ENCODE assay signal across 15 mouse cellular contexts in the genomic region with DNA sequence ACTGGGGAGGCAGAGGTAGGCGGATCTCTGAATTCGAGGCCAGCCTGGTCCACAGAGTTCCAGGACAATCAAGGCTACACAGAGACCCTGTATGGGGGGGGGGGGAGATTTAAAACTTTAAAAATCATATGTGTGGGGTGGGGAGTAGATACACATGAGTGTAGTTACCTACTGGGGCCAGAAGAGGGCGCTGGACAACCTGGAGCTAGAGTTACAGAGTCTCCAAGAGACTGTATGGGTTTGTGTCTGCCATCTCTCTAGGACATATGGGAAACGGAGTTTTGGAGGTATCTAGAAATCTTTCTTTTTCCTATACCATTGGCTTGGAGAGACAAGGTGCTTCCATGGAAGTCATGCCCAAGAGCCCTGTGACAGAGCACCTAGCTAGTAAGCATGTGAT. TPM values are rescaled to one million over a fixed set of nuclear protein-coding genes. Genes with fewer than 3 reads are reported as not detected.
DNase-seq lines count a peak whose midpoint lies in the region; ATAC-seq and TF ChIP-seq lines count a peak whose summit lies in the region.
"Had no signal": no experiment of that assay in that cellular context is flagged by ENCODE, and none has a peak within 500 bp of the region (broad histone marks: within the 10 kb centered on the region; RNA-seq: fewer than 3 reads in every experiment).

No protein-coding gene starts in this region.

- no peak overlapping the region for H3K4me2 ChIP-seq in liver, embryonic 11.5 days
- H3K4me2 ChIP-seq in stomach, postnatal 0 days (replicated peaks; ENCODE audit: low read depth): no peak overlapping the region

- TF ChIP-seq CTCF in liver, adult 2 months (IDR thresholded peaks at IDR 0.05; ENCODE audit: low read depth, low read length): peak; percentile 37; the same call in 1 of the 2 replicates
- TF ChIP-seq CTCF in stomach, postnatal 0 days (IDR thresholded peaks at IDR 0.05; ENCODE audit: low read depth): peak; percentile 71

- no peaks in the 10 kb centered on the region for H3K27me3 ChIP-seq in liver, adult 2 months (ENCODE audit: control insufficient read depth, insufficient read depth, low read length)
- H3K27me3 ChIP-seq in liver, embryonic 11.5 days (replicated peaks; ENCODE audit: control insufficient read depth, insufficient read depth, low read length): peaks cover 14% of the 10 kb centered on the region
- H3K27me3 ChIP-seq in stomach, postnatal 0 days (ENCODE audit: control insufficient read depth, insufficient read depth, low read length): no peaks in the 10 kb centered on the region
- H3K27me3 ChIP-seq: heart, embryonic 15.5 days; limb, embryonic 13.5 days; neural tube, embryonic 12.5 days had no signal

- DNase-seq in adrenal gland, postnatal 14 days: peak; percentile 53
- DNase-seq in adrenal gland, postnatal 10 days: no peak
- DNase-seq in liver, adult 2 months (ENCODE audit: extremely low read depth, low read depth, low spot score): no peak
- no peak for DNase-seq in liver, embryonic 11.5 days (ENCODE audit: low spot score)
- no peak for DNase-seq in ES-E14 (ENCODE audit: low read depth, low spot score)
- no peak for DNase-seq in stomach, postnatal 0 days (ENCODE audit: low spot score)
- no peak for DNase-seq in cerebellum, adult 11-12 months
- DNase-seq in cerebellum, adult 18-20 months: no peak
- DNase-seq: cerebellum, adult 9-10 months; kidney, adult 11 months had no signal

- H3K4me3 ChIP-seq in liver, adult 2 months (ENCODE audit: insufficient read depth, low read depth, low read length): no peak overlapping the region
- H3K4me3 ChIP-seq in liver, embryonic 11.5 days (ENCODE audit: low read depth, low read length): no peak overlapping the region
- no peak overlapping the region for H3K4me3 ChIP-seq in ES-E14 (ENCODE audit: insufficient read depth in 1 of 2, low read depth in 1 of 2, low read length in 2 of 2, poor library complexity in 1 of 2, severe bottlenecking in 1 of 2)
- no peak overlapping the region for H3K4me3 ChIP-seq in stomach, postnatal 0 days (ENCODE audit: low read depth, low read length)
- H3K4me3 ChIP-seq: heart, embryonic 15.5 days; limb, embryonic 13.5 days; neural tube, embryonic 12.5 days had no signal

- TF ChIP-seq POLR2A in liver, adult 2 months (IDR thresholded peaks at IDR 0.05; ENCODE audit: extremely low read depth, insufficient read depth, low read length): no peak

- H3K9ac ChIP-seq in liver, adult 2 months (ENCODE audit: low read depth, low read length): no peak overlapping the region
- no peak overlapping the region for H3K9ac ChIP-seq in liver, embryonic 11.5 days (ENCODE audit: low read depth, low read length)
- H3K9ac ChIP-seq in ES-E14 (ENCODE audit: insufficient read depth, low read depth, low read length, poor library complexity, severe bottlenecking): no peak overlapping the region
- no peak overlapping the region for H3K9ac ChIP-seq in stomach, postnatal 0 days (ENCODE audit: low read length)
- H3K9ac ChIP-seq: heart, embryonic 15.5 days; limb, embryonic 13.5 days; neural tube, embryonic 12.5 days had no signal

- no peak for TF ChIP-seq EP300 in stomach, postnatal 0 days (optimal IDR thresholded peaks at IDR 0.05)

- H3K36me3 ChIP-seq in liver, adult 2 months (ENCODE audit: control insufficient read depth, insufficient read depth, low read length): no peaks in the 10 kb centered on the region
- no peaks in the 10 kb centered on the region for H3K36me3 ChIP-seq in liver, embryonic 11.5 days (ENCODE audit: control insufficient read depth, insufficient read depth, low read length)
- no peaks in the 10 kb centered on the region for H3K36me3 ChIP-seq in ES-E14 (ENCODE audit: control insufficient read depth, insufficient read depth, low read length, poor library complexity, severe bottlenecking)
- H3K36me3 ChIP-seq in stomach, postnatal 0 days (ENCODE audit: control insufficient read depth, insufficient read depth, low read length): no peaks in the 10 kb centered on the region
- H3K36me3 ChIP-seq: heart, embryonic 15.5 days; limb, embryonic 13.5 days; neural tube, embryonic 12.5 days had no signal

- no peak for ATAC-seq in liver, embryonic 11.5 days (replicated peaks; ENCODE audit: low FRiP score)
- ATAC-seq in stomach, postnatal 0 days (ENCODE audit: low FRiP score, low TSS enrichment): no peak

- no peaks in the 10 kb centered on the region for H3K79me2 ChIP-seq in liver, adult 2 months (ENCODE audit: control insufficient read depth, insufficient read depth, low read length)

- WGBS in liver, adult 2 months: 60% methylated on average over 4 of the region's 4 CpGs
- 49% methylated on average over 4 of the region's 4 CpGs for WGBS in liver, embryonic 11.5 days
- WGBS in stomach, postnatal 0 days: 63% methylated on average over 4 of the region's 4 CpGs

- in situ Hi-C loops in ES-E14 (cut with MboI; ENCODE audit: low sequenced_read_pairs in 2 of 2, unreplicated experiment in 2 of 2): loop anchor here in 1 of 2 experiments (5.0 to 25.0 kb wide), 2 partner anchors 208 to 363 kb away; a partner anchor contains a TSS

- peaks cover 29% of the 10 kb centered on the region for H3K4me1 ChIP-seq in liver, adult 2 months (ENCODE audit: control insufficient read depth, insufficient read depth, low read length)
- peaks cover 44% of the 10 kb centered on the region for H3K4me1 ChIP-seq in liver, embryonic 11.5 days (replicated peaks; ENCODE audit: control insufficient read depth, insufficient read depth, low read length)
- H3K4me1 ChIP-seq in ES-E14 (ENCODE audit: control insufficient read depth in 2 of 2, insufficient read depth in 2 of 2, low read length in 2 of 2, poor library complexity in 1 of 2): peaks cover 12 to 31% of the 10 kb centered on the region in 2 experiments
- 0 out of 2 replicates have a peak, but pooled peaks cover 5% of the 10 kb centered on the region for H3K4me1 ChIP-seq in stomach, postnatal 0 days (replicated peaks; ENCODE audit: control insufficient read depth, insufficient read depth)

- H3K9me3 ChIP-seq in liver, embryonic 11.5 days (ENCODE audit: control insufficient read depth, low read length): no peaks in the 10 kb centered on the region
- H3K9me3 ChIP-seq in ES-E14 (ENCODE audit: control insufficient read depth, insufficient read depth, low read depth, low read length): no peaks in the 10 kb centered on the region
- H3K9me3 ChIP-seq in stomach, postnatal 0 days (ENCODE audit: control insufficient read depth, low read length): no peaks in the 10 kb centered on the region
- H3K9me3 ChIP-seq: heart, embryonic 15.5 days; limb, embryonic 13.5 days; megakaryocyte, embryonic 14.5 days; neural tube, embryonic 12.5 days had no signal

- H3K27ac ChIP-seq in liver, adult 2 months (replicated peaks; ENCODE audit: insufficient read depth, low read depth, low read length): no peak overlapping the region
- no peak overlapping the region for H3K27ac ChIP-seq in liver, embryonic 11.5 days (ENCODE audit: low read depth, low read length)
- H3K27ac ChIP-seq in ES-E14 (ENCODE audit: insufficient read depth, low read depth, low read length, poor library complexity, severe bottlenecking): no peak overlapping the region
- no peak overlapping the region for H3K27ac ChIP-seq in stomach, postnatal 0 days (replicated peaks)
- H3K27ac ChIP-seq: limb, embryonic 13.5 days; neural tube, embryonic 12.5 days had no signal

TF ChIP-seq in ES-E14, 5 proteins besides CTCF, POLR2A, EP300 and RAD21:
- TF ChIP-seq MAFK (IDR thresholded peaks at IDR 0.05; ENCODE audit: insufficient read depth, low read depth, low read length): no peak
- TF ChIP-seq HCFC1 (IDR thresholded peaks at IDR 0.05; ENCODE audit: borderline replicate concordance, insufficient read depth, low read length): peak; percentile 35; the same call in 1 of the 2 replicates
- no peak for TF ChIP-seq ZNF384 (IDR thresholded peaks at IDR 0.05; ENCODE audit: low read depth, low read length)
TF ChIP-seq in ES-E14: peak in this region for 1.

RNA-seq across cellular contexts. Expression of a gene that starts 1.1 kb away (rescaled TPM):
- 11.5 and 12.3 TPM in 2 replicates for total RNA-seq in adrenal gland, postnatal 14 days (2021)
- 10 to 100 TPM in 1 of 2 experiments, 1 to 10 TPM in 1; 9.5 to 17.3 TPM for total RNA-seq in adrenal gland, postnatal 10 days (2021)
- total RNA-seq in liver, adult 2 months (2014; rRNA removed): 6.1 and 7.4 TPM in 2 replicates
- 10.0 and 11.4 TPM in 2 replicates for polyA plus RNA-seq in liver, adult 2 months (2012; rRNA removed)
- 1.5 and 1.7 TPM in 2 replicates for polyA plus RNA-seq in liver, embryonic 11.5 days (2014; fragmentation: Nextera tagmentation; extraction: Ambion mirVana)
- total RNA-seq in ES-E14 (2012; rRNA removed): 1.2 and 3.1 TPM in 2 replicates
- polyA plus RNA-seq in stomach, postnatal 0 days (2015; fragmentation: Nextera tagmentation; extraction: Ambion mirVana): 5.7 and 6.5 TPM in 2 replicates

RNA-seq across cellular contexts. Expression of a gene that starts 13.9 kb away (rescaled TPM):
- total RNA-seq in adrenal gland, postnatal 14 days (2021): not detected in 2 replicates
- not detected for total RNA-seq in adrenal gland, postnatal 10 days (2021)
- total RNA-seq in liver, adult 2 months (2014; rRNA removed): not detected in 2 replicates
- polyA plus RNA-seq in liver, adult 2 months (2012; rRNA removed): not detected in 2 replicates
- polyA plus RNA-seq in liver, embryonic 11.5 days (2014; fragmentation: Nextera tagmentation; extraction: Ambion mirVana): not detected in 2 replicates
- total RNA-seq in ES-E14 (2012; rRNA removed): 0.36 and 0.58 TPM in 2 replicates
- polyA plus RNA-seq in stomach, postnatal 0 days (2015; fragmentation: Nextera tagmentation; extraction: Ambion mirVana): not detected in 2 replicates
- total RNA-seq: adrenal gland, adult 18-20 months had no signal
- polyA plus RNA-seq: heart, embryonic 15.5 days; limb, embryonic 13.5 days; neural tube, embryonic 12.5 days had no signal

RNA-seq across cellular contexts. Expression of a gene that starts 25.4 kb away (rescaled TPM):
- total RNA-seq in adrenal gland, postnatal 14 days (2021): 17.8 and 22.6 TPM in 2 replicates
- total RNA-seq in adrenal gland, postnatal 10 days (2021): 10 to 100 TPM; 23.3 to 28.0 TPM
- 0.65 and 2.0 TPM in 2 replicates for total RNA-seq in liver, adult 2 months (2014; rRNA removed)
- polyA plus RNA-seq in liver, adult 2 months (2012; rRNA removed): 0.82 and 0.92 TPM in 2 replicates
- 430 and 440 TPM in 2 replicates for polyA plus RNA-seq in liver, embryonic 11.5 days (2014; fragmentation: Nextera tagmentation; extraction: Ambion mirVana)
- 125 and 166 TPM in 2 replicates for total RNA-seq in ES-E14 (2012; rRNA removed)
- polyA plus RNA-seq in stomach, postnatal 0 days (2015; fragmentation: Nextera tagmentation; extraction: Ambion mirVana): 67.0 and 91.7 TPM in 2 replicates

RNA-seq across cellular contexts. Expression of a gene that starts 48.5 kb away (rescaled TPM):
- total RNA-seq in adrenal gland, postnatal 14 days (2021): 29.1 and 34.8 TPM in 2 replicates
- 10 to 100 TPM; 39.7 to 47.3 TPM for total RNA-seq in adrenal gland, postnatal 10 days (2021)
- 56.9 and 65.1 TPM in 2 replicates for total RNA-seq in liver, adult 2 months (2014; rRNA removed)
- polyA plus RNA-seq in liver, adult 2 months (2012; rRNA removed): 45.6 and 69.7 TPM in 2 replicates
- 185 and 192 TPM in 2 replicates for polyA plus RNA-seq in liver, embryonic 11.5 days (2014; fragmentation: Nextera tagmentation; extraction: Ambion mirVana)
- 77.5 and 89.3 TPM in 2 replicates for total RNA-seq in ES-E14 (2012; rRNA removed)
- polyA plus RNA-seq in stomach, postnatal 0 days (2015; fragmentation: Nextera tagmentation; extraction: Ambion mirVana): 47.1 and 58.0 TPM in 2 replicates

RNA-seq across cellular contexts. Expression of a gene that starts 48.7 kb away (rescaled TPM):
- total RNA-seq in adrenal gland, postnatal 14 days (2021): 7.5 and 16.4 TPM in 2 replicates
- 10 to 100 TPM; 14.1 to 17.7 TPM for total RNA-seq in adrenal gland, postnatal 10 days (2021)
- 119 and 136 TPM in 2 replicates for total RNA-seq in liver, adult 2 months (2014; rRNA removed)
- 117 and 144 TPM in 2 replicates for polyA plus RNA-seq in liver, adult 2 months (2012; rRNA removed)
- polyA plus RNA-seq in liver, embryonic 11.5 days (2014; fragmentation: Nextera tagmentation; extraction: Ambion mirVana): 8.4 and 11.1 TPM in 2 replicates
- 1.8 and 2.4 TPM in 2 replicates for total RNA-seq in ES-E14 (2012; rRNA removed)
- polyA plus RNA-seq in stomach, postnatal 0 days (2015; fragmentation: Nextera tagmentation; extraction: Ambion mirVana): 5.7 and 7.7 TPM in 2 replicates
